12 mouse cellular contexts compared by ENCODE assay signal in genomic region chr4:84018774-84019173, GRCm38 (mm10).
A peak's percentile ranks its signal among the peaks of the same experiment; 100 is the strongest.
DNase-seq lines count a peak whose midpoint lies in the region; ATAC-seq and TF ChIP-seq lines count a peak whose summit lies in the region.
"Had no signal": no experiment of that assay in that cellular context is flagged by ENCODE, and none has a peak within 500 bp of the region (broad histone marks: within the 10 kb centered on the region; RNA-seq: fewer than 3 reads in every experiment).

No protein-coding gene starts in this region.

- no peak overlapping the region for H3K4me3 ChIP-seq in kidney, postnatal 0 days (replicated peaks; ENCODE audit: low read depth, low read length)
- H3K4me3 ChIP-seq: hindbrain, embryonic 12.5 days; liver, embryonic 15.5 days had no signal

- peak; percentile 75 for DNase-seq in kidney, postnatal 0 days (ENCODE audit: low spot score)
- DNase-seq in kidney, adult 11 months: no peak
- DNase-seq in fibroblast of lung, adult 2 months (ENCODE audit: low read depth): peak; percentile 82
- peak; percentile 43 for DNase-seq in heart, postnatal 25 days (ENCODE audit: low spot score)
- peak; percentile 4 for DNase-seq in lung, postnatal 36 days
- DNase-seq in embryo, embryonic 9.5 days (ENCODE audit: extremely low spot score): no peak
- no peak for DNase-seq in left cerebral cortex, postnatal 10 days (ENCODE audit: extremely low spot score in 1 of 2, low spot score in 2 of 2)
- DNase-seq in embryo, embryonic 10 days (ENCODE audit: low spot score): no peak
- DNase-seq: cerebellum, postnatal 36 days had no signal

- intact Hi-C loops in heart, postnatal 25 days (cut with DNase I): loop anchor here (5.0 to 10.0 kb wide), 2 partner anchors 44 to 184 kb away; no protein-coding TSS in a partner anchor
- intact Hi-C loops in left cerebral cortex, postnatal 10 days (cut with DNase I): no loop called here

- 26% methylated on average over 7 of the region's 7 CpGs for WGBS in kidney, postnatal 0 days

- H3K27me3 ChIP-seq in kidney, postnatal 0 days (ENCODE audit: insufficient read depth, low read length): no peaks in the 10 kb centered on the region
- H3K27me3 ChIP-seq: hindbrain, embryonic 12.5 days; liver, embryonic 15.5 days had no signal

- ATAC-seq in kidney, postnatal 0 days (replicated peaks; ENCODE audit: low FRiP score, low read depth): no peak
- ATAC-seq: forebrain, embryonic 16.5 days had no signal

- H3K9me3 ChIP-seq in kidney, postnatal 0 days (replicated peaks; ENCODE audit: low read length): no peaks in the 10 kb centered on the region
- H3K9me3 ChIP-seq: hindbrain, embryonic 12.5 days; liver, embryonic 15.5 days had no signal

- no peak overlapping the region for H3K9ac ChIP-seq in kidney, postnatal 0 days (ENCODE audit: low read depth, low read length)
- H3K9ac ChIP-seq: hindbrain, embryonic 12.5 days; liver, embryonic 15.5 days had no signal

- H3K4me2 ChIP-seq in kidney, postnatal 0 days (ENCODE audit: low read length): no peak overlapping the region
- H3K4me2 ChIP-seq: hindbrain, embryonic 12.5 days; liver, embryonic 15.5 days had no signal

- peak overlapping the region; percentile 38; the same call in 1 of the 2 replicates for H3K27ac ChIP-seq in kidney, postnatal 0 days
- H3K27ac ChIP-seq: hindbrain, embryonic 12.5 days; liver, embryonic 15.5 days had no signal

- no peak for TF ChIP-seq CTCF in kidney, postnatal 0 days (IDR thresholded peaks at IDR 0.05; ENCODE audit: low read depth)

- H3K4me1 ChIP-seq in kidney, postnatal 0 days (replicated peaks; ENCODE audit: insufficient read depth, low read length): peaks cover 9% of the 10 kb centered on the region; the same call in 1 of the 2 replicates
- H3K4me1 ChIP-seq: hindbrain, embryonic 12.5 days; liver, embryonic 15.5 days had no signal

- no peaks in the 10 kb centered on the region for H3K36me3 ChIP-seq in kidney, postnatal 0 days (ENCODE audit: insufficient read depth, low read length)
- H3K36me3 ChIP-seq: hindbrain, embryonic 12.5 days; liver, embryonic 15.5 days had no signal

Comparison
In these comparisons a context has a peak if more than half of its experiments do, and no peak if none do; other contexts are left out.
1. DNase-seq: peak in kidney, postnatal 0 days (single experiment), fibroblast of lung, adult 2 months (single experiment), heart, postnatal 25 days (single experiment) and lung, postnatal 36 days (single experiment); none in kidney, adult 11 months (single experiment), embryo, embryonic 9.5 days (single experiment), left cerebral cortex, postnatal 10 days (0 of 2) and embryo, embryonic 10 days (single experiment).